Mouse (Mus musculus) kidney, postnatal 0 days (tissue): Measurements from ENCODE around the gene Nrxn3. TPM values are rescaled to one million over a fixed set of nuclear protein-coding genes. Genes with fewer than 3 reads are reported as not detected.
A peak's percentile ranks its signal among the peaks of the same experiment; 100 is the strongest.

Source experiments
- ATAC-seq: fragments of 200-750 bp; cut with Nextera tagmentation; replicated peaks from 2 replicates; pipeline ENCODE4 v1.8.0; 2017; ENCODE audit warnings: low read depth, moderate number of reproducible peaks, moderate TSS enrichment, moderate library complexity; ENCODE audit not compliant: low FRiP score
- DNase-seq: peaks from one replicate; pipeline ENCODE4 v3.0.0-alpha.2; 2016; ENCODE audit warnings: low spot score
- H3K27ac ChIP-seq: fragments of 300-500 bp; sonication (generic); 2 replicates; pipeline ENCODE4 v1.5.1; 2014; ENCODE audit warnings: mild to moderate bottlenecking
- H3K27me3 ChIP-seq: fragments of 300-500 bp; sonication (generic); 2 replicates; pipeline ENCODE4 v1.6.1; 2014; ENCODE audit warnings: low read length, mixed read lengths; ENCODE audit not compliant: insufficient read depth
- H3K36me3 ChIP-seq: fragments of 300-500 bp; sonication (generic); 2 replicates; pipeline ENCODE4 v1.6.1; 2014; ENCODE audit warnings: low read length, mixed read lengths; ENCODE audit not compliant: insufficient read depth
- H3K4me1 ChIP-seq: fragments of 300-500 bp; sonication (generic); replicated peaks from 2 replicates; pipeline ENCODE4 v1.6.1; 2014; ENCODE audit warnings: antibody characterized with exemption, low read length, mixed read lengths; ENCODE audit not compliant: insufficient read depth
- H3K4me2 ChIP-seq: fragments of 300-500 bp; sonication (generic); 2 replicates; pipeline ENCODE4 v1.6.1; 2014; ENCODE audit warnings: mild to moderate bottlenecking, low read length, moderate library complexity, mixed read lengths
- H3K4me3 ChIP-seq: fragments of 300-500 bp; sonication (generic); replicated peaks from 2 replicates; pipeline ENCODE4 v1.5.1; 2014; ENCODE audit warnings: low read depth, low read length
- H3K9ac ChIP-seq: fragments of 300-500 bp; sonication (generic); 2 replicates; pipeline ENCODE4 v1.6.1; 2014; ENCODE audit warnings: low read depth, low read length
- H3K9me3 ChIP-seq: fragments of 300-500 bp; sonication (generic); replicated peaks from 2 replicates; pipeline ENCODE4 v1.6.1; 2016; ENCODE audit warnings: low read length, inconsistent platforms, mixed read lengths
- CTCF ChIP-seq: IDR thresholded peaks from 2 replicates; pipeline ENCODE4 v1.5.1; 2016; ENCODE audit warnings: antibody characterized with exemption, low read depth, mild to moderate bottlenecking, moderate library complexity
- WGBS: fragments of 180-500 bp; shearing (Covaris S2); extraction: QIAGEN DNeasy Blood & Tissue Kit; methylation state at CpG from one replicate; pipeline ENCODE4 v1.1.7; 2014; 5-methylcytosine and 5-hydroxymethylcytosine counted together
- polyA plus RNA-seq: library from polyadenylated mRNA; unstranded; fragments of >200 nt; fragmentation: Nextera tagmentation; extraction: Ambion mirVana; gene quantifications from 2 replicates; pipeline ENCODE4 v1.2.1, GENCODE M21; 2015

The Nrxn3 gene
- polyA plus RNA-seq, 1 experiment from 2014 or later = 3.0 TPM

- 75% methylated on average over 4 of the region's 4 CpGs for WGBS
- H3K9me3 ChIP-seq = no peaks in the 10 kb centered on the region
- no peaks in the 10 kb centered on the region for H3K27me3 ChIP-seq
- no peak overlapping the region for H3K4me2 ChIP-seq
- no peak overlapping the region for H3K4me3 ChIP-seq
- no peak overlapping the region for H3K9ac ChIP-seq
- ATAC-seq = no peak
- no peak for TF ChIP-seq CTCF
- DNase-seq = no peak
- no peaks in the 10 kb centered on the region for H3K4me1 ChIP-seq
- H3K36me3 ChIP-seq = no peaks in the 10 kb centered on the region
- no peak overlapping the region for H3K27ac ChIP-seq
Measured at GRCm38 (mm10) chr12:88854039-88854438, 131.4 kb downstream of the Nrxn3 start.

- DNase-seq = no peak
- ATAC-seq = no peak
- no peaks in the 10 kb centered on the region for H3K27me3 ChIP-seq
- 80% methylated on average over 2 of the region's 2 CpGs for WGBS
- H3K4me3 ChIP-seq = no peak overlapping the region
- H3K9me3 ChIP-seq = no peaks in the 10 kb centered on the region
- H3K36me3 ChIP-seq = no peaks in the 10 kb centered on the region
- H3K4me1 ChIP-seq = no peaks in the 10 kb centered on the region
- no peak for TF ChIP-seq CTCF
- no peak overlapping the region for H3K4me2 ChIP-seq
- H3K27ac ChIP-seq = no peak overlapping the region
- no peak overlapping the region for H3K9ac ChIP-seq
Measured at GRCm38 (mm10) chr12:88857701-88858100, 135.0 kb downstream of the Nrxn3 start.

DNA sequence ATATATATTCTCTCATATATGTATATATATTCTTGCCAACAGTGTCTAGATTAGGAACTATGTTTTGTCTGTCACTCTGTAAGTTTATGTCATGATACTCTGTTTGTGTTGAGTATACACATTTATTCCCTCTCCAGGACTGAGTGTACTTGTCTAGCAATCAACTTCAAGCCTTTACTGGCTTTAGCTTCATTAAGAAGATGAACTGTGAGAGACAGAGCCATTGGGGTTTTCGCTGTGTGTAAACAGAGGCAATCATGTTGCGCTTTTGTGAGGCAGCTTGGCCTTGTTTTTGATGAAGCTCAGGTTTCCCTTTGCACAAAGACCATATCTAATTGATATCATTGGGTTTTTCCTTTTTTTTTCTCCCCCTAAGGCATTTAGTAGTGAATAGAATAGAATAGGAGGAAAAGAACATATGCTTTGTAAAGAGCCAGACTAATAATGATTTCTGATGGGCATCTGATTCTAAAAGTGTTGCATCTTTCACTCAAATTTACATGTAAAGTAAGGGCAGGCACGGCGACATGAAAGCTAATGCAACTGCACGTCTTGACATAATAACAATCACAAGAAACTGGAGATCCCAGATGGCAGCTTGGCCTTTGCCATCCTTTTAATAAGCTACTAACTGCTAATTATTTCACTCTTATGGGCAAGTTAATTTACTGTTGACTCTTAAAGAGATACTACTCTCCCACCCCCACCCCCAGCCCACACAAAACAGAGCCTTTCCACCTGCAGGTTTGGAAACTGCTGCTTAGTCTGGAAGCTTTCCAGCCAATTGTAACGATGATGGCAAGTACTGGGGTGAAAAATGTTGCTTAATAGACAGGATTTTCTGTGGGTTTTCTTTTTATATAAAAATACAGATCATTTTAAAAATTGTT lies 137.0 kb downstream of the Nrxn3 start:
- H3K9me3 ChIP-seq = no peaks in the 10 kb centered on the region
- H3K36me3 ChIP-seq = no peaks in the 10 kb centered on the region
- no peak overlapping the region for H3K27ac ChIP-seq
- H3K27me3 ChIP-seq = no peaks in the 10 kb centered on the region
- no peak for ATAC-seq
- H3K4me2 ChIP-seq = no peak overlapping the region
- WGBS = 54% methylated on average over 6 of the region's 6 CpGs
- no peak overlapping the region for H3K4me3 ChIP-seq
- no peak for TF ChIP-seq CTCF
- H3K9ac ChIP-seq = no peak overlapping the region
- DNase-seq = no peak
- H3K4me1 ChIP-seq = no peaks in the 10 kb centered on the region

DNA sequence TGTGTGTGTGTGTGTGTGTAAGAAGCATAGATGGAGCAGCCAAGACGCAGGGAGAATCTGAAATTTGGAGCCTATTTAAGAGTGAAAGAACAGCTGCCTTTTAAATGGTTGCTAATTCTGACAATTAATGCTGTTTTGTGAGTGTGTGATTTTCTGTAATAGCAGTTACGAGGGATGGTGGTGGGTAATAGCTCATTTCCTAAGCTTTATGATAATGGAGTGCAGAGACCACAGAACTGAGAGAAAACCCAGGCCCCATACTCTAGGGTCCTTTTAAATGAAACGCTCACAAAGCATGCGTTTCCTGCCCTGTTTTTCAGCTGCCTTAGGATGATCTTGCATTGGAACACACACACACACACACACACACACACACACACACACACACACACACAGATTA lies 137.7 kb downstream of the Nrxn3 start:
- TF ChIP-seq CTCF = no peak
- no peaks in the 10 kb centered on the region for H3K9me3 ChIP-seq
- no peak overlapping the region for H3K4me2 ChIP-seq
- no peak overlapping the region for H3K9ac ChIP-seq
- H3K4me3 ChIP-seq = no peak overlapping the region
- no peaks in the 10 kb centered on the region for H3K4me1 ChIP-seq
- H3K36me3 ChIP-seq = no peaks in the 10 kb centered on the region
- H3K27me3 ChIP-seq = no peaks in the 10 kb centered on the region
- no peak for ATAC-seq
- no peak for DNase-seq
- 54% methylated on average over 4 of the region's 4 CpGs for WGBS
- no peak overlapping the region for H3K27ac ChIP-seq

DNA sequence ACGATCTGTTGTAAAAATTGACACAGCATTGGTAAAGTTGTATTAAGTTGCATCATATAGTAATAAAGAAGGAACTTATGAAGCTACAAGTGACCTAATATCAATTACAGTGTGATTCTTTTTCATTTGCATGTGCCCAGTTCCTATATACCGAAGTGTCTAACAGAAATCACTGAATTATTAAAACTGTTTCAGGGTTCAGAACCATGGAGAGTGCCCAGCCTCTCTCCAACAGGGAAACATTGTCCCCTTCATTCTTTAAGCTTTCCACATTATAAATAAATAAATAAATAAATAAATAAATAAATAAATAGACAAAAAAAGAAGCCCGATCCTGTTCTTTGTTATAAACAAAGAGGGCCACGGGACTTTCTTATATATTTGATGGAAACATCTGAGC lies 140.4 kb downstream of the Nrxn3 start:
- ATAC-seq (no peak), DNase-seq (peak; percentile 41)
- no peak for TF ChIP-seq CTCF
- Histone ChIP-seq H3K4me1 (no peaks in the 10 kb centered on the region), H3K9ac (no peak overlapping the region), H3K27ac (no peak overlapping the region), H3K4me2 (no peak overlapping the region), H3K4me3 (no peak overlapping the region), H3K36me3 (no peaks in the 10 kb centered on the region), H3K9me3 (no peaks in the 10 kb centered on the region), H3K27me3 (no peaks in the 10 kb centered on the region)
- 75% methylated on average over 4 of the region's 4 CpGs for WGBS

GRCm38 (mm10) chr12:88868288-88868687 lies 145.6 kb downstream of the Nrxn3 start:
- Histone ChIP-seq H3K27me3 (no peaks in the 10 kb centered on the region), H3K4me1 (no peaks in the 10 kb centered on the region), H3K4me2 (no peak overlapping the region), H3K9me3 (no peaks in the 10 kb centered on the region), H3K4me3 (no peak overlapping the region), H3K9ac (no peak overlapping the region), H3K27ac (no peak overlapping the region), H3K36me3 (no peaks in the 10 kb centered on the region)
- ATAC-seq (no peak), DNase-seq (no peak)
- TF ChIP-seq CTCF = no peak

DNA sequence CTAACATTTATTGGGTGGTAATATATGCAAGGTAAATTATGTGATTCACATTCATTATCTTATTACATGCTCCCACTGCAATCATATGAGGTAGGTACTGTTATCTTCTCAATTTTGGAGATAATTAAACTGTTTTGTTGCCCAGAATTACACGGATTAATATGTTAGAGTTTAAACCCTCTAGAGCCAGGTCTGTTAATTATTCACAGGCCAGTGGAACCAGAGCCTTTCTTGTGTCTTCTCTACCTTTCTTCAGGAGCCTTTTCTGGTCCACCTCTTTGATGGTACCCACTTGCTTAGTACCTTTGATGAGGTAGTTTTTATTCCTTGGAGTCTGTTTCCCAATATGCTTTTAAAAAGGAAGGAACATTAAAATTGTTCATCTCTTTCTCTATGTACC lies 174.7 kb downstream of the Nrxn3 start:
- no peak for TF ChIP-seq CTCF

More for the DNA sequence above, 174.7 kb downstream of the Nrxn3 start:
- H3K9me3 ChIP-seq = no peaks in the 10 kb centered on the region
- no peak overlapping the region for H3K9ac ChIP-seq
- no peak overlapping the region for H3K4me2 ChIP-seq
- H3K36me3 ChIP-seq = no peaks in the 10 kb centered on the region
- WGBS = 39% methylated on average over 1 of the region's 1 CpGs
- H3K4me1 ChIP-seq = no peaks in the 10 kb centered on the region
- no peak overlapping the region for H3K4me3 ChIP-seq
- no peak overlapping the region for H3K27ac ChIP-seq
- DNase-seq (no peak), ATAC-seq (no peak)
- H3K27me3 ChIP-seq = no peaks in the 10 kb centered on the region
